Mouse (Mus musculus) cerebellum, postnatal 10 days (tissue): ENCODE data around the gene Akap13.

Source experiments
- DNase-seq, 2 experiments: peaks; one replicate each; pipeline ENCODE4 v3.0.0; 2021; ENCODE audit warnings: mixed read lengths in 2 of 2

Akap13 gene

DNA sequence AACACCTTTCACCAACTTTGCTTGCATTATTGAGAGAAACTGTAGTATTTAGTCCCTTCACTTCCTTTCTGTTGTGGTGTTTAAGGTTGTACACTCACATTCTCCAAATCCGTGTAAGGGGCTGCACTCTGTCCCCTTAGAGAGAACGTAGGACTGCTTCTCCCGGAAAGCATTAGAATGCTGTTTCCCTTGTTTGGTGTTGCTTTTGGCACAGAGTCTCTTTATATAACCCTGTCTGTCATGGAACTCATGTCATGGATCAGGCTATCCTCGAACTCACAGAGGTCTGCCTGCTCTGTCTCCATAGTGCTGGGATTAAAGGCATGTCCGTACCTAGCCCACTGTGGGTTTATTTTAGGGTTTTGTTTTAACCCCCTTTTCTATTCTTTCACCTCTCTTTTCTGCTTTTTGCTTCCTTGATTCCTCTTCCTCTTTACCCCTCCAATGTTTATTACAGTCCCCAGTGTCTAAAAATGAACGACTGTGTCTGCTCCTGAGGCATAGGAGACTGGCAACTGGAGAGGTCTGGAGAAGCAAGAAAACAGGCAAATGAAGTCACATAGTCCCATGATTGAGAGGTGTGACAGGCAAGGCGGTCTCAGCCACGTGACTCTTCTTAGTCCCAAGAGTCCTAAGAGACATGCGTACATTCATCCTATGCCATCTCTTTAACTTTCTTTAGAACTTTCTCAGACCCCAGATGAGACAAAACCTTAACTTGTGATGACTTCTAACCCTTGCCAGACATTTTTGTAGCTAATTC is 186.3 kb downstream of the Akap13 start:
- no peak for DNase-seq

DNA sequence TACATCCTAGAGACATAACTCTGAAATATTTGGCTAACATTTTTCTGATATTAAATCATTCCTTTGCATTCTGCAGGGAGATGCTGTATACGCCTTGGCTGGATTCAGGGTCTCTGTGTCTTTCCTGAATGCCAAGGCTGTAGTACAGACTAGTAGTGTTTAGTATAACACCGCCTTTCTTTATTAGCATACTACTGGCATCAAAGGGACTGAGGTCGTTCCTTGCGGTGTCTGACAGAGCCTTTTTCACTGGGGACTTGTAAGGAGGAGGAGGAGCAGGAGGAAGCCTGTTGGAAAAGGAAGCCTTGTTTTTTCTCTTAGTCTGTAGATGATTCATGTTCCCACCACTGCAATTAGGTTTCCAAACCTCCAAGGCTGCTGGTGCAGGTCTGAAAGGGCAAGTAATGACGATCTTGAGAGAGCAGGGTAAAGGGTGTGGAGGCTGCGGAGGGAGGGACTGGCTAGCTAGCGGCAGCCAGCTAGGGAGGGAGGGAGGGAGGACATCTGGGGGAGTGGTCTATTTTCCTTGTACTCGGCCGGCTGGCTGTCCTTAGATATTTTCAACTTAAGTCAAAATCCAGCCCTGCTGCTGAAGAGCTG is 186.9 kb downstream of the Akap13 start:
- DNase-seq, result peak; percentile 27 to 42

DNA sequence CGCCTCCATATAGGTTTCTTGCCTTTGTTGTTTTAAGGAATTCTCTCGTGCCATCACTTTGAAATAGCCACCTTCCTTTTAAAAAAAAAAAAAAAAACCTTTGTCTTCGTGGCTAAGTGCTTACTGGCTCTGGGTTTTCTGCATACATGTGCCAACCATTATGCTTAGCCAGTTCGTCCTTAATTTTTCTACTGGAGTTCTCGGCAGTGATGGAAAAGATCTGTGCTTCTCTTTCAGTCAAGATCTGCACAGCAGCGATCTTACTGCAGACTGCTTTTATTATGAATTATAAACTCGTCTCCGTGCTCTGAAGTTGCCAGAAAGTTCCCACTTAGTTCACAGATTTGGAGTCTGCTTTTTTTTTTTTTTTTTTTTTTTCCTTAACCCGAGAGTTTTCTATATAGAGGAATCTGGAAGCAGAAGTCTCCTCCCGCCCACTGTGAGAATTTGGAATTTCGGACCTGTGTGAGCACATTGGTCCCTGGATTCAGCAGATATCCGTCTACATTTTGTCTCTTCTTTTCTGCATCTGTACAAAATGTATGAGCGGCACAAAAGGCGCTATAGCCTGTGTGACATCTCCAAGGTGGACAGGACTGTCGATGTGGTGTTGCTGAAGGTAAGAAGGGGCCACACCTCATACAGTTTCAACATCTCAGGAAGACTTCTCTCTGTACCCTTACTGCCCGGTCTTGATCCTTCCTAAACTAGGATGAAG is 187.7 kb downstream of the Akap13 start:
- no peak for DNase-seq

DNA sequence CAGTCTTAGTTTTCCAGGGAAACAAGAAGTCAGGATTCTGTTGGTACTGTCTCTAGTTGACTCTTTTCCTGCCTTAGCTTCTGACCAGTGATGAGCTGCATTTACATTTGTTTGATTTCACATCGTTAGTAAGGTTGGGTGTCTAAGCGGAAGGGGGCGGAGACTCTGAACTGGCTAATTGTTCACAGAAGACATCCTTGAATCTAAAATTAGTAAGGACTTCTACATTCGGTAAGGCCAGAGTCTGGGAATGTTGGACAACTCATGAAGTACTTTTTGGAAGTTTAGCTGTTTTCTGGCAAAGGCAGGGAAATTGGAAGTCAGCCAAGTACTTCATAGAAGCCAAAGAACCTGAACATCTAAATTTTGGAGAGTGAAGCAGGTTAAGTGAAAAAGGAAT is 188.7 kb downstream of the Akap13 start:
- DNase-seq, result no peak

GRCm38 (mm10) chr7:75644585-75644984 is 189.3 kb downstream of the Akap13 start:
- DNase-seq, result no peak

DNA sequence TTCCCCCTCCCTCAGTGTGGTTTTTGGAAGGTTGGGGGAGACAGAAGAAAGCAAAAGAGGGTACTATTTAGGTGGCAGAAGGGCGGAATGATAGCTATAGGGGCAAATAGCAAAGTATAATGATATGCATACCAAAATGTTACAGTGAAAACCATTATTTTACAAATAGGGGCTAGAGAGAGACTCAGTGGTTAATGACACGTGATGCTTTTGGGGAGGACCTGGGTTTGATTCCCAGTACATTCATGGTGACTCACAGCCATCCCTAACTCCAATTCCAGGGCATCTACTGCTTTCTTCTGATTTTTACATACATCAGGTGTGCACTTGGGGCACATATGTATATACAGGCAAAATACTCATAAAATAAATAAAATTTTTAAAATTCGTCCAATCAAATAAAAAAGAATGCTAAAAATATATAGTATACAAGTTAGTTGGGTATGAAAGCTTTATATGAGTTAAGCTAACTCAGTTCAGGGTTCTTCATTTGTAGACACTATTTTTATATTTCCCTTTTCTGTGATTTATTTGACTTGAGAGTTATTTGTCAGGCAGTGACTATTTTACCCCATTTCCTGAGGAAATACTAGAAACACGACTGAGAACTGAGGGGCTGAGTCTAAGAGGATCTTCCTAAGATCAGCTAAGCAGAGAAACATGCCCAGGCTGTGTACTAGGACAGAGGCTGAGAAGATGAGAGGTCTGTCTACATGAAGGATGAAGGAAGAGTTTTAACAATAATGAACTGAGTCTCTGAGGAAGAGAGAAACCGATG is 190.0 kb downstream of the Akap13 start:
- no peak for DNase-seq

- no peak for DNase-seq
Measured at GRCm38 (mm10) chr7:75648051-75648450, 192.7 kb downstream of the Akap13 start.

GRCm38 (mm10) chr7:75648961-75649360 is 193.6 kb downstream of the Akap13 start:
- no peak for DNase-seq

DNA sequence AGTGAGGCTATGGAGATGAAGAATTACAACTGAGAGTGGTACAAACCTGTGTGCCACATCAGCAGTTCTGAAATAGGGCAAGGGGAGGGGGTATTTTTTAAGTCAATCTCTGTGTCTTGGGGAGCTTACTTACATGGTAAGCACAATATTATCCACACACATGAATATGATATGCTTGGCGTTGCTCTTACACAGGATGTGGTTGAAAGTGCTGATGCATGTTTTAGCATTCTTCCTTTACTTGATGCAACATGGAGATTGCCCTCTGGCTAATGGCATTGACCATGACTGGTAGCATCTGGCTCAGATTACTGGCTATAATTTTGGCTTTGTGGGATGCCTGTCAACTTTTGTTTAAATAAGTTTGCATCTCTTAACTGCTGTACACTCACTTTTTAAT is 194.6 kb downstream of the Akap13 start:
- DNase-seq, result no peak

DNA sequence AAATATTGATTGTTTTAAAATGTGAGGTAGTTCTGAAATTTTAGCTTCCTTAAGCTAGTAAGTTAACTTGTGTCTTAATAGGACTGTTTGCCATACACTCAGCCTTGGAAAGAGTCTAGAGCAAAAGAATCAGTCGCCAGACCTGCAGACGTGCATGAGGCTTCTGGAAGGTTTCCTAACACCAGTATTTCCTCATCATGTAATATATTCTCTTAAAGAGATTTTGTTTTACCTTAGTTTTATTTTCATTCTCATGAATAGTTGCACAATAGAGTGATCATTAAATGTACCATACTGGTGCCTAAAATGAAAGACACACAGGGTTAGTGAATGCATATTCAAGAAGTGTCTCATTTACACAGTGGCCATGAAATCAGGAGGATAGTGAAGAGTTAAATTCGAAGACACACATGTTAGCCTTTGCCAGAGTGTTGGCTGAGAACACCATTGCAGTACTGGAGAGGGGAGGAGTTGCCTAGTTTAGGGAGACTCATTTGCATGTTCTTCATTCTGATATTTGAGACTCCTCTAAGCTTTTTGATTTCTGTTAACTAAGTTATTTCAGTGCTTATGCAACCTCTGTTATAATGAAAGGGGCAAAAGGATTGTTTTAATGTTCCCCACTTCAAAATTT is 198.5 kb downstream of the Akap13 start:
- no peak for DNase-seq

DNA sequence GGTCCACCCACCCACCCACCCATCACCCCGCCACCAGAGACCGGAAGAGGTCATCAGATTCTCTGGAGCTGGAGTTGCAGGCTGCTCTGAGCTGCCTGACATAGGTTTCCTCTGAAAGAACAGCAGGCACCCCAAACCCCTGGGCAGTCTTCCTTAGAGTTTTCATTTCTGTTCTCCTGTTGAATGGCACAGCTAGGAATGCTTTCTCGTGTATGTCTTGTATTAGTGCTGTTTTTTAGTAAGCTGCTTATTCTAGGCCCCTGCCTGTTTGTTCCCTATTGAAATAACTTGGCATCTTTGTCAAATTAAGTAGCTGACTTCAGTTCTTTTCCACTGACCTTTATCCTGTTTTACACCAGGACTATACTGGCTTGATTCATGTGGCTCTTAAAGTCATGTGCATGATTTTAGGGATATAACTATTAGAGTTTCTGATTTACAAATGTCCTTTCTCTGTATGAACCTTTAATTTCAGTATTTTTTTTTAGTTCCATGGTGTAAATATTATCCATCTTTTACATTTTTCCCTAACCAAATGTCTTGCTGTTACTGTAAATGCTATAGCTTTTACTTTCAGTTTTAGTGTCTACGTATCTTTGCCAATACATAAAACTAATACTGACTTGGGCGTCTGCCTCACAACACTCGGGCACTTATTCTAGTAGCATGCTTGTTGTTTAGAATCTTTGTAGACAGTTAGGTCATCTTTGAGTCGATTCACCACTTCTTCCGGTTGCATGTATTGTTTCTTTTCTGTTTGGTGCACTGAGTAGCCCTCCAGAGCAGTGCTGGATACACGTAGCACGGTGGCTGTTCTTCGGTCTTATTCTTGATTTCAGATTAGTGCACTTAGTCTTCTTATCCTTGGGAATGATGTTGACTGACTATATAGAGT is 200.1 kb downstream of the Akap13 start:
- DNase-seq, result no peak

GRCm38 (mm10) chr7:75656297-75656852 is 201.0 kb downstream of the Akap13 start:
- DNase-seq, result no peak

DNA sequence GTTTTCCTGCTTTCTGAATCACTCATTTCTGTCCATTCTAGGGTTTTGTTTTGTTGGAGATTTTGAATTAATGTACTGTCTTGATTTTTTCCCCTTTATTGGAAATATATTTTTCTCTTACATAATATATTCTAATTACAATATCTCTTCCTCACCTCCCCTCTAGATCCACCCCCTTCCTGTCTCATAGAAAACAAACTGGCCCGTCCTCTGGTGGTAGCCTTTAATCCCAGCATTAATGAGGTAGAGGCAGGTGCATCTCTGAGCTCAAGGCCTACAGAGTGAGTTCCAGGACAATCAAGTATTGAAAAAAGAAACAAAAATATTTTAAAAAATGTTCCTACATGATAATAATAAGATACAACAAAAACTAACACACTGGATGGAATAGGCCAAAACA is 201.6 kb downstream of the Akap13 start:
- no peak for DNase-seq

- no peak for DNase-seq
Measured at GRCm38 (mm10) chr7:75664455-75664854, 209.1 kb downstream of the Akap13 start.

GRCm38 (mm10) chr7:75666982-75667381 is 211.6 kb downstream of the Akap13 start:
- no peak for DNase-seq

- no peak for DNase-seq
Measured at GRCm38 (mm10) chr7:75667531-75667930, 212.2 kb downstream of the Akap13 start.

DNA sequence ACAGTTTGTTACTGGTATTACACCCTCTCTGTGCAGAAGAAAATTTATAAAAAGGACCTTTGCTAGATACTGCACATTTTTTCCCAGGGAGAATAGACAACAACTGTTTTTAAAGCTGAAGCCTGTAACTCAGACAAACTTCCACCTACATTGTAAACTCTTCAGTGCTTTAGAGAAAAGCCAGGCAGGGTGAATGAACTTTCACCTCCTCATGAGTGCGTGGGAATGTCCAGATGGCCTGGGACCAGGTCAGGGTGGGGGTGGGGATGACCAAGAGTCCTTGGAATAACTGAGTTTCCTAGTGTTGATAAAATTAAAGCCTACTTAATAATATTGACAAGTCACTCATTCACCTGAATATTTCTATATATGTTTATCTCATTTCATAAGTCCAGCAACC is 213.1 kb downstream of the Akap13 start:
- no peak for DNase-seq

DNA sequence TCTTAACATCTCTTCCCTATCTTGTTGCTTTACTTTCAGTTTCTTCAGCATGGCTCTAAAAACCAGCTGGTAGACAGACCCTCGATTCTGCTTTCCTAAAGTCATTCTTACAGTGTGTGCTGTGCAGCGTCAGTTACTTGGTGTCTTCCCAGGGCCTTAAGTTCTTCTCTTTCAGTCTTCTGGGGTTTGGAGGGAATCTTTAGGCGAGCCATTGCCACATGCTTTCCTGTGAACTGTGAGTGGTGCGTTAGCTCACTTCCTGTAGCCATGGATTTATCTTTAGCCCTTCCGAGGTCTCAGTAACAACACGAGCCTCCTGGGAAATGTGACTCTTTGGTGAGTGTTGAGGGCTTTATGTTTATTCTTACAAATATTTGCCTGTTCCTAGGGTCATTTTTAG is 214.1 kb downstream of the Akap13 start:
- DNase-seq, result no peak

GRCm38 (mm10) chr7:75679631-75680030 is 224.3 kb downstream of the Akap13 start:
- DNase-seq, result no peak

DNA sequence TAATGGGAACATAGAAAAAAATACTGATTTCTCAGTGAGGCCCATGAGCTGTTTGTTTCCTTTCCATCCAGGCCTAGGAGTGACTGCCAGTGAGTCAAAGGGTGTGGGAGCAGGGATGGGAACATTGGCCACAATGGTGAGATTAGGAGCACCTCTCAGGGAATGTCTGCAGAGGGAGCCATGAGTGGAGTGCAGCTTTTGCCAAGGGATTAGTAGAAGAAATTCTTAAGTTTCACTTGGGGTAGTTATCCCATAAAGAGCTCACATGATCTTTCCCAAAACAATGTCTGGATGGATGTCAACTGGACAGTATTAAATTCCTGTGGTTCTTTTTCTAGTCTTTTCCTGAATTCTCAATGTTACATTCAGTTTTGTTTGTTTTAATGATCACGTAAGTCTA is 227.6 kb downstream of the Akap13 start:
- DNase-seq, result no peak

GRCm38 (mm10) chr7:75683410-75683809 is 228.1 kb downstream of the Akap13 start:
- DNase-seq, result no peak
